Mouse (Mus musculus) lung, adult 2 months (tissue): ENCODE data around the gene Snx33.

Experiments
- CTCF ChIP-seq: fragments of 200-500 bp; IDR thresholded peaks from 2 replicates; pipeline ENCODE4 v1.5.1; 2011; ENCODE audit warnings: mild to moderate bottlenecking, low read length, control low read depth; ENCODE audit not compliant: insufficient read depth
- POLR2A ChIP-seq: fragments of 200-500 bp; IDR thresholded peaks from 2 replicates; pipeline ENCODE4 v1.6.1; 2011; ENCODE audit warnings: low read depth, mild to moderate bottlenecking, control low read depth, low read length, borderline replicate concordance; ENCODE audit errors: extremely low read depth

DNA sequence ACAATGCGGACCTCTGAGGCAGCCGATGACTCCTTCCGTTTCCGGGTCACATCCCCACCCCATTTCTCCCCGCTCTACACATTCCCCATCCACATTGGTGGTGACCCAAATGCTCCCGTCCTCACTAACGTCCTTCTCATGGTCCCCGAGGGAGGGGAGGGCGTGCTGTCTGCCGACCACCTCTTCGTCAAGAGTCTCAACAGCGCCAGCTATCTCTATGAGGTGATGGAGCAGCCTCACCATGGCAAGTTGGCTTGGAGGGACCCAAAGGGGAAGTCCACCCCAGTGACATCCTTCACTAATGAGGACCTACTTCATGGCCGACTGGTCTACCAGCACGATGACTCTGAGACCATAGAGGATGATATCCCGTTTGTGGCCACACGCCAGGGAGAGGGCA is 40.6 kb downstream of the Snx33 start:
- TF ChIP-seq CTCF (no peak), POLR2A (no peak)
